Mouse (Mus musculus) heart, embryonic 12.5 days (tissue): ENCODE results near the gene Spata32. TPM values are rescaled to one million over a fixed set of nuclear protein-coding genes. Genes with fewer than 3 reads are reported as not detected.

Source experiments
- ATAC-seq: fragments of 200-750 bp; cut with Nextera tagmentation; 2 replicates; pipeline ENCODE4 v1.8.0; 2017; ENCODE audit warnings: moderate TSS enrichment, moderate library complexity; ENCODE audit not compliant: insufficient number of reproducible peaks, low FRiP score
- H3K27ac ChIP-seq: fragments of 300-500 bp; sonication (generic); 2 replicates; pipeline ENCODE4 v1.5.1; 2016; ENCODE audit warnings: mild to moderate bottlenecking, moderate library complexity; ENCODE audit not compliant: poor library complexity, severe bottlenecking
- H3K27me3 ChIP-seq: fragments of 300-500 bp; sonication (generic); replicated peaks from 2 replicates; pipeline ENCODE4 v1.6.1; 2016; ENCODE audit warnings: mild to moderate bottlenecking, moderate library complexity
- H3K36me3 ChIP-seq: fragments of 300-500 bp; sonication (generic); 2 replicates; pipeline ENCODE4 v1.6.1; 2016; ENCODE audit warnings: mild to moderate bottlenecking, moderate library complexity
- H3K4me1 ChIP-seq: fragments of 300-500 bp; sonication (generic); replicated peaks from 2 replicates; pipeline ENCODE4 v1.6.1; 2016; ENCODE audit warnings: mild to moderate bottlenecking
- H3K4me2 ChIP-seq: fragments of 300-500 bp; sonication (generic); 2 replicates; pipeline ENCODE4 v1.6.1; 2016; ENCODE audit warnings: mild to moderate bottlenecking, moderate library complexity
- H3K4me3 ChIP-seq: fragments of 300-500 bp; sonication (generic); 2 replicates; pipeline ENCODE4 v1.5.1; 2016; ENCODE audit warnings: mild to moderate bottlenecking
- H3K9ac ChIP-seq: fragments of 300-500 bp; sonication (generic); 2 replicates; pipeline ENCODE4 v1.6.1; 2016; ENCODE audit warnings: mild to moderate bottlenecking, moderate library complexity
- H3K9me3 ChIP-seq: fragments of 300-500 bp; sonication (generic); replicated peaks from 2 replicates; pipeline ENCODE4 v1.6.1; 2016; ENCODE audit warnings: mild to moderate bottlenecking, moderate library complexity
- WGBS: fragments of 180-500 bp; shearing (Covaris S2); methylation state at CpG from one replicate; pipeline ENCODE4 v1.1.7; 2016; 5-methylcytosine and 5-hydroxymethylcytosine counted together
- polyA plus RNA-seq: library from polyadenylated mRNA; unstranded; fragments of >200 nt; fragmentation: Nextera tagmentation; extraction: Ambion mirVana; gene quantifications from 2 replicates; pipeline ENCODE4 v1.2.1, GENCODE M21; 2016

Gene Spata32
- polyA plus RNA-seq, 1 experiment from 2014 or later, result not detected

GRCm38 (mm10) chr11:103244856-103245255 is 26.6 kb upstream of the Spata32 start:
- no peak overlapping the region for H3K9ac ChIP-seq
- no peak for ATAC-seq
- H3K27ac ChIP-seq, result no peak overlapping the region
- no peak overlapping the region for H3K4me3 ChIP-seq
- WGBS, result 80% methylated on average over 4 of the region's 4 CpGs
- no peaks in the 10 kb centered on the region for H3K27me3 ChIP-seq
- peaks cover 57% of the 10 kb centered on the region for H3K4me1 ChIP-seq
- no peak overlapping the region for H3K4me2 ChIP-seq
- no peaks in the 10 kb centered on the region for H3K36me3 ChIP-seq
- no peaks in the 10 kb centered on the region for H3K9me3 ChIP-seq

GRCm38 (mm10) chr11:103240740-103241139 is 22.5 kb upstream of the Spata32 start:
- Histone ChIP-seq H3K4me3 (no peak overlapping the region), H3K27me3 (no peaks in the 10 kb centered on the region), H3K4me2 (no peak overlapping the region), H3K9ac (no peak overlapping the region), H3K4me1 (peaks cover 19% of the 10 kb centered on the region), H3K36me3 (peaks cover 25% of the 10 kb centered on the region), H3K9me3 (no peaks in the 10 kb centered on the region), H3K27ac (0 out of 2 replicates have a peak overlapping the region, but pooled peaks have one; percentile 14)
- ATAC-seq, result no peak
- WGBS, result 32% methylated on average over 7 of the region's 7 CpGs

GRCm38 (mm10) chr11:103237757-103238156 is 19.5 kb upstream of the Spata32 start:
- H3K4me1 ChIP-seq, result peaks cover 13% of the 10 kb centered on the region
- no peak overlapping the region for H3K4me2 ChIP-seq
- H3K36me3 ChIP-seq, result peaks cover 25% of the 10 kb centered on the region
- no peaks in the 10 kb centered on the region for H3K9me3 ChIP-seq
- no peak overlapping the region for H3K27ac ChIP-seq
- H3K27me3 ChIP-seq, result no peaks in the 10 kb centered on the region
- no peak overlapping the region for H3K4me3 ChIP-seq
- WGBS, result 65% methylated on average over 9 of the region's 9 CpGs
- H3K9ac ChIP-seq, result no peak overlapping the region
- no peak for ATAC-seq

GRCm38 (mm10) chr11:103236903-103237302 is 18.7 kb upstream of the Spata32 start:
- Histone ChIP-seq H3K4me2 (no peak overlapping the region), H3K4me1 (peaks cover 13% of the 10 kb centered on the region), H3K9me3 (no peaks in the 10 kb centered on the region), H3K36me3 (peaks cover 25% of the 10 kb centered on the region), H3K9ac (no peak overlapping the region), H3K4me3 (no peak overlapping the region), H3K27me3 (no peaks in the 10 kb centered on the region), H3K27ac (no peak overlapping the region)
- WGBS, result 70% methylated on average over 10 of the region's 10 CpGs
- no peak for ATAC-seq

GRCm38 (mm10) chr11:103236431-103236830 is 18.2 kb upstream of the Spata32 start:
- Histone ChIP-seq H3K36me3 (peaks cover 25% of the 10 kb centered on the region), H3K9ac (no peak overlapping the region), H3K9me3 (no peaks in the 10 kb centered on the region), H3K4me2 (no peak overlapping the region), H3K4me1 (peaks cover 13% of the 10 kb centered on the region), H3K27me3 (no peaks in the 10 kb centered on the region), H3K27ac (no peak overlapping the region), H3K4me3 (no peak overlapping the region)
- no peak for ATAC-seq
- WGBS, result 79% methylated on average over 6 of the region's 6 CpGs

- H3K4me2 ChIP-seq, result no peak overlapping the region
- H3K4me1 ChIP-seq, result peaks cover 7% of the 10 kb centered on the region
- no peaks in the 10 kb centered on the region for H3K9me3 ChIP-seq
- WGBS, result 50% methylated on average over 11 of the region's 11 CpGs
- 0 out of 2 replicates have a peak overlapping the region, but pooled peaks have one; percentile 16 for H3K9ac ChIP-seq
- ATAC-seq, result no peak; the same call in 1 of the 2 replicates
- H3K27me3 ChIP-seq, result no peaks in the 10 kb centered on the region
- H3K36me3 ChIP-seq, result peaks cover 28% of the 10 kb centered on the region
- H3K4me3 ChIP-seq, result no peak overlapping the region
- no peak overlapping the region for H3K27ac ChIP-seq
These were observed 17.5 kb upstream of the Spata32 start for GRCm38 (mm10) chr11:103235702-103236101.

GRCm38 (mm10) chr11:103234447-103234846 is 16.2 kb upstream of the Spata32 start:
- no peak for ATAC-seq
- H3K4me3 ChIP-seq, result no peak overlapping the region
- H3K4me1 ChIP-seq, result no peaks in the 10 kb centered on the region
- no peak overlapping the region for H3K4me2 ChIP-seq
- no peak overlapping the region for H3K9ac ChIP-seq
- WGBS, result 83% methylated on average over 1 of the region's 1 CpGs
- no peak overlapping the region for H3K27ac ChIP-seq
- H3K36me3 ChIP-seq, result peaks cover 39% of the 10 kb centered on the region
- H3K9me3 ChIP-seq, result no peaks in the 10 kb centered on the region; the same call in 1 of the 2 replicates
- H3K27me3 ChIP-seq, result no peaks in the 10 kb centered on the region

- ATAC-seq, result no peak
- H3K4me3 ChIP-seq, result no peak overlapping the region
- WGBS, result 30% methylated on average over 7 of the region's 7 CpGs
- H3K36me3 ChIP-seq, result peaks cover 33% of the 10 kb centered on the region
- H3K4me2 ChIP-seq, result no peak overlapping the region
- no peak overlapping the region for H3K9ac ChIP-seq
- H3K9me3 ChIP-seq, result no peaks in the 10 kb centered on the region; the same call in 1 of the 2 replicates
- H3K4me1 ChIP-seq, result no peaks in the 10 kb centered on the region
- no peak overlapping the region for H3K27ac ChIP-seq
- H3K27me3 ChIP-seq, result no peaks in the 10 kb centered on the region
These were observed 14.7 kb upstream of the Spata32 start for GRCm38 (mm10) chr11:103232966-103233365.

GRCm38 (mm10) chr11:103231367-103231766 is 13.1 kb upstream of the Spata32 start:
- no peak overlapping the region for H3K4me3 ChIP-seq
- no peaks in the 10 kb centered on the region; the same call in 1 of the 2 replicates for H3K9me3 ChIP-seq
- 85% methylated on average over 7 of the region's 7 CpGs for WGBS
- H3K4me2 ChIP-seq, result no peak overlapping the region
- H3K4me1 ChIP-seq, result no peaks in the 10 kb centered on the region
- H3K9ac ChIP-seq, result no peak overlapping the region
- no peak for ATAC-seq
- H3K27me3 ChIP-seq, result no peaks in the 10 kb centered on the region
- H3K27ac ChIP-seq, result no peak overlapping the region
- peaks cover 40% of the 10 kb centered on the region for H3K36me3 ChIP-seq

- no peak overlapping the region for H3K4me2 ChIP-seq
- no peak overlapping the region for H3K9ac ChIP-seq
- 76% methylated on average over 19 of the region's 19 CpGs for WGBS
- H3K27me3 ChIP-seq, result no peaks in the 10 kb centered on the region
- H3K36me3 ChIP-seq, result peaks cover 48% of the 10 kb centered on the region
- no peak overlapping the region for H3K4me3 ChIP-seq
- no peak overlapping the region for H3K27ac ChIP-seq
- no peak for ATAC-seq
- no peaks in the 10 kb centered on the region; the same call in 1 of the 2 replicates for H3K9me3 ChIP-seq
- no peaks in the 10 kb centered on the region for H3K4me1 ChIP-seq
These were observed 12.4 kb upstream of the Spata32 start for GRCm38 (mm10) chr11:103230626-103231025.

- Histone ChIP-seq H3K27me3 (no peaks in the 10 kb centered on the region), H3K9ac (no peak overlapping the region), H3K36me3 (peaks cover 58% of the 10 kb centered on the region), H3K9me3 (no peaks in the 10 kb centered on the region; the same call in 1 of the 2 replicates), H3K4me1 (no peaks in the 10 kb centered on the region), H3K4me3 (no peak overlapping the region), H3K4me2 (no peak overlapping the region), H3K27ac (no peak overlapping the region)
- 96% methylated on average over 2 of the region's 2 CpGs for WGBS
- ATAC-seq, result no peak
These were observed 11.4 kb upstream of the Spata32 start for GRCm38 (mm10) chr11:103229608-103230007.

- H3K4me3 ChIP-seq, result no peak overlapping the region
- 0 out of 2 replicates have a peak, but pooled peaks cover 5% of the 10 kb centered on the region for H3K4me1 ChIP-seq
- H3K36me3 ChIP-seq, result peaks cover 68% of the 10 kb centered on the region
- 66% methylated on average over 18 of the region's 18 CpGs for WGBS
- peaks cover 7% of the 10 kb centered on the region; the same call in 1 of the 2 replicates for H3K27me3 ChIP-seq
- 0 out of 2 replicates have a peak overlapping the region, but pooled peaks have one; percentile 6 for H3K27ac ChIP-seq
- no peak overlapping the region for H3K4me2 ChIP-seq
- no peaks in the 10 kb centered on the region; the same call in 1 of the 2 replicates for H3K9me3 ChIP-seq
- no peak overlapping the region for H3K9ac ChIP-seq
- ATAC-seq, result no peak
These were observed 5.8 kb upstream of the Spata32 start for GRCm38 (mm10) chr11:103223951-103224456.
